ENCODE assay signal across 9 mouse cellular contexts in genomic region chr2:170400666-170401065, GRCm38 (mm10). TPM values are rescaled to one million over a fixed set of nuclear protein-coding genes. Genes with fewer than 3 reads are reported as not detected.
DNase-seq lines count a peak whose midpoint lies in the region; ATAC-seq and TF ChIP-seq lines count a peak whose summit lies in the region.
"Had no signal": no experiment of that assay in that cellular context is flagged by ENCODE, and none has a peak within 500 bp of the region (broad histone marks: within the 10 kb centered on the region; RNA-seq: fewer than 3 reads in every experiment).

No protein-coding gene starts in this region.

- no peak for ATAC-seq in liver, embryonic 11.5 days (replicated peaks; ENCODE audit: low FRiP score)
- no peak for ATAC-seq in forebrain, embryonic 12.5 days (ENCODE audit: low FRiP score)
- ATAC-seq in limb, embryonic 14.5 days (ENCODE audit: low FRiP score, low read depth) = no peak

- WGBS in liver, embryonic 11.5 days = 3% methylated on average over 10 of the region's 10 CpGs
- WGBS in forebrain, embryonic 12.5 days = 2% methylated on average over 10 of the region's 10 CpGs
- WGBS in limb, embryonic 14.5 days = 2% methylated on average over 10 of the region's 10 CpGs

- no peak overlapping the region for H3K27ac ChIP-seq in liver, embryonic 11.5 days (ENCODE audit: low read depth, low read length)
- no peak overlapping the region for H3K27ac ChIP-seq in forebrain, embryonic 12.5 days
- H3K27ac ChIP-seq in limb, embryonic 14.5 days (replicated peaks; ENCODE audit: low read depth, low read length) = no peak overlapping the region
- no peak overlapping the region for H3K27ac ChIP-seq in layer of hippocampus, adult 2 months

- no peaks in the 10 kb centered on the region for H3K36me3 ChIP-seq in liver, embryonic 11.5 days (ENCODE audit: control insufficient read depth, insufficient read depth, low read length)
- no peaks in the 10 kb centered on the region for H3K36me3 ChIP-seq in forebrain, embryonic 12.5 days (replicated peaks)
- no peaks in the 10 kb centered on the region for H3K36me3 ChIP-seq in limb, embryonic 14.5 days (ENCODE audit: control insufficient read depth, insufficient read depth, low read length)
- H3K36me3 ChIP-seq: G1E had no signal

- TF ChIP-seq CTCF in layer of hippocampus, adult 2 months (conservative IDR thresholded peaks at IDR 0.05) = no peak

- no peaks in the 10 kb centered on the region for H3K9me3 ChIP-seq in liver, embryonic 11.5 days (ENCODE audit: control insufficient read depth, low read length)
- H3K9me3 ChIP-seq in forebrain, embryonic 12.5 days = peaks cover 3% of the 10 kb centered on the region; the same call in 1 of the 2 replicates
- H3K9me3 ChIP-seq in limb, embryonic 14.5 days (ENCODE audit: control insufficient read depth, low read length) = no peaks in the 10 kb centered on the region

- no peak overlapping the region for H3K9ac ChIP-seq in liver, embryonic 11.5 days (ENCODE audit: low read depth, low read length)
- H3K9ac ChIP-seq in forebrain, embryonic 12.5 days = 0 out of 2 replicates have a peak overlapping the region, but pooled peaks have one; percentile 9
- H3K9ac ChIP-seq in limb, embryonic 14.5 days (ENCODE audit: low read depth, low read length, severe bottlenecking) = 0 out of 2 replicates have a peak overlapping the region, but pooled peaks have one; percentile 25

- no peak overlapping the region for H3K4me3 ChIP-seq in liver, embryonic 11.5 days (ENCODE audit: low read depth, low read length)
- H3K4me3 ChIP-seq in forebrain, embryonic 12.5 days (replicated peaks) = peak overlapping the region; percentile 30; the same call in 1 of the 2 replicates
- H3K4me3 ChIP-seq in limb, embryonic 14.5 days (replicated peaks; ENCODE audit: low read length) = peak overlapping the region; percentile 37
- no peak overlapping the region; the same call in 1 of the 2 replicates for H3K4me3 ChIP-seq in layer of hippocampus, adult 2 months

- peak overlapping the region; percentile 65 for H3K4me2 ChIP-seq in liver, embryonic 11.5 days
- H3K4me2 ChIP-seq in forebrain, embryonic 12.5 days = peak overlapping the region; percentile 60
- peak overlapping the region; percentile 77 for H3K4me2 ChIP-seq in limb, embryonic 14.5 days (replicated peaks; ENCODE audit: low read depth, low read length, severe bottlenecking)

- DNase-seq in liver, embryonic 11.5 days (ENCODE audit: low spot score) = no peak
- no peak for DNase-seq in liver
- DNase-seq in limb, embryonic 14.5 days (ENCODE audit: low spot score) = peak; percentile 24
- DNase-seq in retina, embryonic 14.5 days (ENCODE audit: low spot score) = peak; percentile 54
- no peak for DNase-seq in frontal cortex, postnatal 14 days (ENCODE audit: low spot score in 2 of 2)
- no peak for DNase-seq in cerebellum, adult 9-10 months
- no peak for DNase-seq in layer of hippocampus, adult 2 months (ENCODE audit: low spot score in 2 of 2)

- H3K27me3 ChIP-seq in liver, embryonic 11.5 days (replicated peaks; ENCODE audit: control insufficient read depth, insufficient read depth, low read length) = no peaks in the 10 kb centered on the region
- H3K27me3 ChIP-seq in forebrain, embryonic 12.5 days = peaks cover 5% of the 10 kb centered on the region; the same call in 1 of the 2 replicates
- H3K27me3 ChIP-seq in limb, embryonic 14.5 days (ENCODE audit: control insufficient read depth, insufficient read depth, low read length) = 0 out of 2 replicates have a peak, but pooled peaks cover 4% of the 10 kb centered on the region

- no peak for TF ChIP-seq POLR2A in limb, embryonic 14.5 days (IDR thresholded peaks at IDR 0.05; ENCODE audit: borderline replicate concordance, extremely low read depth, insufficient read depth, insufficient read length)

- no peaks in the 10 kb centered on the region for H3K4me1 ChIP-seq in liver, embryonic 11.5 days (replicated peaks; ENCODE audit: control insufficient read depth, insufficient read depth, low read length)
- H3K4me1 ChIP-seq in forebrain, embryonic 12.5 days = peaks cover 30% of the 10 kb centered on the region
- H3K4me1 ChIP-seq in limb, embryonic 14.5 days (ENCODE audit: control insufficient read depth, insufficient read depth, low read length) = peaks cover 10% of the 10 kb centered on the region

RNA-seq across cellular contexts. Expression of gene Bcas1, which starts 27.0 kb away (rescaled TPM):
- 6.1 and 7.5 TPM in 2 replicates for polyA plus RNA-seq in liver, embryonic 11.5 days (2014; fragmentation: Nextera tagmentation; extraction: Ambion mirVana)
- 1.00 and 1.3 TPM in 2 replicates for polyA plus RNA-seq in forebrain, embryonic 12.5 days (2016; fragmentation: Nextera tagmentation; extraction: Ambion mirVana)
- polyA plus RNA-seq in limb, embryonic 14.5 days (2012; rRNA removed) = 0.74 and 1.0 TPM in 2 replicates
- polyA plus RNA-seq in limb, embryonic 14.5 days (2014; fragmentation: Nextera tagmentation; extraction: Ambion mirVana) = 0.33 and 0.45 TPM in 2 replicates
- total RNA-seq in layer of hippocampus, adult 2 months (2021) = 10 to 100 TPM; 59.4 to 69.6 TPM
- polyA plus RNA-seq: G1E had no signal

Comparison
In these comparisons a context has a peak if more than half of its experiments do, and no peak if none do; other contexts are left out.
1. DNase-seq: peak in limb, embryonic 14.5 days (single experiment) and retina, embryonic 14.5 days (single experiment); none in liver, embryonic 11.5 days (single experiment), liver (single experiment), frontal cortex, postnatal 14 days (0 of 2), cerebellum, adult 9-10 months (single experiment) and layer of hippocampus, adult 2 months (0 of 2).
2. H3K4me3 ChIP-seq: peak in forebrain, embryonic 12.5 days (single experiment) and limb, embryonic 14.5 days (single experiment); none in liver, embryonic 11.5 days (single experiment) and layer of hippocampus, adult 2 months (single experiment).
3. Peak in every context shown above with its lines, with median percentiles within 50 percentile points of each other: H3K4me2 ChIP-seq.